Mouse (Mus musculus): ENCODE data around the gene Cys1. TPM values are rescaled to one million over a fixed set of nuclear protein-coding genes. Genes with fewer than 3 reads are reported as not detected.

Cys1 gene
- polyA plus RNA-seq, 1 experiment from 2014 or later, result 0.36 TPM

DNA sequence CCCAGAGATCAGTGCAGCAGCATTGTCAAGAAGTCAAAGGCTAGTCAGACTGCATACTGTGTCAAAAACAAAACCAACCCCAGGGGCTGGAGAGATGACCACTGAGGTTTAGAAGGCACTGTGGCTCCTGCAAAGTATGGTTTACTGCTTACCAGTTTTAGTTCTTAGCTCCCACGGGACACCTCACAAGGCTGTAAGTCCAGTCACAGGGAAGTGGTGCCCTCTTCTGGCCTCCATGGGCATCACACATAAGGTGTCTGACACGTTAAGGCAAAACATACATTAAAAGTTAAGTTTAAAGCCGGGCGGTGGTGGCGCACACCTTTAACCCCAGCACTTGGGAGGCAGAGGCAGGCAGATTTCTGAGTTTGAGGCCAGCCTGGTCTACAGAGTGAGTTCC is 29.1 kb upstream of the Cys1 start:
- H3K4me1 ChIP-seq (ENCODE audit: control insufficient read depth, insufficient read depth, low read length), result peaks cover 12% of the 10 kb centered on the region; the same call in 1 of the 2 replicates
- DNase-seq (ENCODE audit: low spot score), result peak; percentile 66
- H3K9ac ChIP-seq (ENCODE audit: low read length), result 0 out of 2 replicates have a peak overlapping the region, but pooled peaks have one; percentile 5
- H3K9me3 ChIP-seq (ENCODE audit: control insufficient read depth, low read length), result no peaks in the 10 kb centered on the region
- no peak overlapping the region; the same call in 1 of the 2 replicates for H3K27ac ChIP-seq (replicated peaks; ENCODE audit: low read depth, low read length)
- peak overlapping the region; percentile 66; the same call in 1 of the 2 replicates for H3K4me2 ChIP-seq (ENCODE audit: low read depth, severe bottlenecking)
- H3K36me3 ChIP-seq (ENCODE audit: control insufficient read depth, insufficient read depth, low read length), result peaks cover 20% of the 10 kb centered on the region
- H3K4me3 ChIP-seq (ENCODE audit: low read depth, low read length), result no peak overlapping the region
- ATAC-seq (ENCODE audit: insufficient number of reproducible peaks, low FRiP score, low TSS enrichment, low read depth), result no peak
- 70% methylated on average over 5 of the region's 5 CpGs for WGBS
- no peaks in the 10 kb centered on the region for H3K27me3 ChIP-seq (ENCODE audit: control insufficient read depth, insufficient read depth, low read length)

DNA sequence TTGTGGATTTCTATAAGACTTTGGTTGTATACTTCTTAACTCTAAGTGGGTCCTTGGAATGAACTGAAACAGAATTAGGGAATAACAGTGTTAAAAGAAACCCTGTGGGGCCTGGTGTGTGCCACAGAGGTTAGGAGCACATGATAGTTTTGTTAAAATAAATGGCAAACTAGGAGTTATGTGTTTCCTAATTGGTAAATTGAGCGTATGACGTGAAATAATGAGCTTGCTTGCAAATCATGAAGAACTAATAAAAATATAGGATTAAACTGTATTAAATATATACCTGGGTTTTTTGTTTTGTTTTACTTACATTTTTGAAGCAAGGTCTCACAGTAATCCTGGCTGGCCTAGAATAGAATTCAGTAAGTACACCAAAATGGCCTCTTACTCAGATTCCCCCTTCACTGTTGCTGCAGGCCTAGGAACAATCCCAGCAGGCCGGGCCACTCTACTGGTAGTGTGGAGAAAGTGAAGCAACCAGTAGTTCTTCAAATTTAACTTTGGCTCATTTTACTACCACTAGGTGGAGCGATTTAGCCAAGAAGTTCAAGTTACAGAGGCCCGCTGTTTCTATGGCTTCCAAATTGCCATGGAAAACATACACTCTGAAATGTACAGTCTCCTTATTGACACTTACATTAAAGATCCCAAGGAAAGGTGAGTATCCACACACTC is 28.4 kb upstream of the Cys1 start:
- peak overlapping the region; percentile 66 for H3K4me2 ChIP-seq (ENCODE audit: low read depth, severe bottlenecking)
- no peaks in the 10 kb centered on the region for H3K27me3 ChIP-seq (ENCODE audit: control insufficient read depth, insufficient read depth, low read length)
- H3K4me3 ChIP-seq (ENCODE audit: low read depth, low read length), result peak overlapping the region; percentile 90
- peaks cover 12% of the 10 kb centered on the region; the same call in 1 of the 2 replicates for H3K4me1 ChIP-seq (ENCODE audit: control insufficient read depth, insufficient read depth, low read length)
- DNase-seq (ENCODE audit: low spot score) (peak; percentile 76), ATAC-seq (ENCODE audit: insufficient number of reproducible peaks, low FRiP score, low TSS enrichment, low read depth) (no peak)
- no peak overlapping the region; the same call in 1 of the 2 replicates for H3K27ac ChIP-seq (replicated peaks; ENCODE audit: low read depth, low read length)
- peaks cover 20% of the 10 kb centered on the region for H3K36me3 ChIP-seq (ENCODE audit: control insufficient read depth, insufficient read depth, low read length)
- H3K9ac ChIP-seq (ENCODE audit: low read length), result peak overlapping the region; percentile 35; the same call in 1 of the 2 replicates
- 37% methylated on average over 5 of the region's 5 CpGs for WGBS
- no peaks in the 10 kb centered on the region for H3K9me3 ChIP-seq (ENCODE audit: control insufficient read depth, low read length)

DNA sequence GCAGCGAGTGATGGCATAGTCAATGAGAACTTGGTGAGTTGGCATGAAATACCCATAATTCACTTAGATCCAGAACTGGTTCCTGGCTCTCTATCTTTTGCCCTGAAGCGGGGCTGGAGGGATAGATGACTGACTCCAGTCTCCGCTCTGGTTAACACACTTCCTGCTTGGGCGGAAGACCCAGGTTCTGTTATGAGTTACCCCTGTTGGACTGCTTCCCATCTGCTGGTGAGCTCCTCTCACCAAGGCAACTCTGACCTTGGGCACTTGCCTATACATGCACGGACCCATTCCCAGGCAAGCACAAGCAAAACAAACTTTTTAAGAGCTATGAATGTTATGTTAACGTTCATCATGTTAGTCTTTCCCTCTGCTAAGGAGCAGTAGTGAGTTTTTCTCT is 27.8 kb upstream of the Cys1 start:
- H3K4me3 ChIP-seq (ENCODE audit: low read depth, low read length), result peak overlapping the region; percentile 90
- WGBS, result 23% methylated on average over 6 of the region's 6 CpGs
- H3K27me3 ChIP-seq (ENCODE audit: control insufficient read depth, insufficient read depth, low read length), result no peaks in the 10 kb centered on the region
- 0 out of 2 replicates have a peak overlapping the region, but pooled peaks have one; percentile 1 for H3K27ac ChIP-seq (replicated peaks; ENCODE audit: low read depth, low read length)
- H3K4me1 ChIP-seq (ENCODE audit: control insufficient read depth, insufficient read depth, low read length), result peaks cover 12% of the 10 kb centered on the region; the same call in 1 of the 2 replicates
- ATAC-seq (ENCODE audit: insufficient number of reproducible peaks, low FRiP score, low TSS enrichment, low read depth), result no peak
- DNase-seq (ENCODE audit: low spot score), result peak; percentile 54
- peak overlapping the region; percentile 97 for H3K9ac ChIP-seq (ENCODE audit: low read length)
- peaks cover 20% of the 10 kb centered on the region for H3K36me3 ChIP-seq (ENCODE audit: control insufficient read depth, insufficient read depth, low read length)
- H3K9me3 ChIP-seq (ENCODE audit: control insufficient read depth, low read length), result no peaks in the 10 kb centered on the region
- peak overlapping the region; percentile 66 for H3K4me2 ChIP-seq (ENCODE audit: low read depth, severe bottlenecking)

DNA sequence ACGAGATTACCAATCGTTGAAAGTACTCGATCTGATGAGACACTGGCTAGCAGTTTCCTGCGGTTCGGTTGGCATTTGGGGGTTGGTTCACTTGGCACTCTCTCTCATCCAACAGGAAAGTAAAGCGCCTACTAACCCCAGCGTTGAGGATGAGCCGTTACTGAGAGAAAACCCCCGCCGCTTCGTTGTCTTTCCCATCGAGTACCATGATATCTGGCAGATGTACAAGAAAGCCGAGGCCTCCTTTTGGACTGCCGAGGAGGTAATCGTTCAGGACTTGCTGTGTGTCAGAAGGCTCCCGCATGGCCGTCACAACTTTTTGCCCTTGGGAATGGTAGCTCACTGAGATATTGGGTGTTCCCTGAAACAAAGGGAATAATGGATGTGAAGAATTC is 27.2 kb upstream of the Cys1 start:
- peak overlapping the region; percentile 66 for H3K4me2 ChIP-seq (ENCODE audit: low read depth, severe bottlenecking)
- DNase-seq (ENCODE audit: low spot score) (no peak), ATAC-seq (ENCODE audit: insufficient number of reproducible peaks, low FRiP score, low TSS enrichment, low read depth) (no peak)
- peaks cover 20% of the 10 kb centered on the region for H3K36me3 ChIP-seq (ENCODE audit: control insufficient read depth, insufficient read depth, low read length)
- H3K4me3 ChIP-seq (ENCODE audit: low read depth, low read length), result peak overlapping the region; percentile 90
- H3K9me3 ChIP-seq (ENCODE audit: control insufficient read depth, low read length), result no peaks in the 10 kb centered on the region
- H3K9ac ChIP-seq (ENCODE audit: low read length), result peak overlapping the region; percentile 97
- no peaks in the 10 kb centered on the region for H3K27me3 ChIP-seq (ENCODE audit: control insufficient read depth, insufficient read depth, low read length)
- peaks cover 12% of the 10 kb centered on the region; the same call in 1 of the 2 replicates for H3K4me1 ChIP-seq (ENCODE audit: control insufficient read depth, insufficient read depth, low read length)
- 0 out of 2 replicates have a peak overlapping the region, but pooled peaks have one; percentile 1 for H3K27ac ChIP-seq (replicated peaks; ENCODE audit: low read depth, low read length)
- under 1% methylated on average over 17 of the region's 17 CpGs for WGBS

DNA sequence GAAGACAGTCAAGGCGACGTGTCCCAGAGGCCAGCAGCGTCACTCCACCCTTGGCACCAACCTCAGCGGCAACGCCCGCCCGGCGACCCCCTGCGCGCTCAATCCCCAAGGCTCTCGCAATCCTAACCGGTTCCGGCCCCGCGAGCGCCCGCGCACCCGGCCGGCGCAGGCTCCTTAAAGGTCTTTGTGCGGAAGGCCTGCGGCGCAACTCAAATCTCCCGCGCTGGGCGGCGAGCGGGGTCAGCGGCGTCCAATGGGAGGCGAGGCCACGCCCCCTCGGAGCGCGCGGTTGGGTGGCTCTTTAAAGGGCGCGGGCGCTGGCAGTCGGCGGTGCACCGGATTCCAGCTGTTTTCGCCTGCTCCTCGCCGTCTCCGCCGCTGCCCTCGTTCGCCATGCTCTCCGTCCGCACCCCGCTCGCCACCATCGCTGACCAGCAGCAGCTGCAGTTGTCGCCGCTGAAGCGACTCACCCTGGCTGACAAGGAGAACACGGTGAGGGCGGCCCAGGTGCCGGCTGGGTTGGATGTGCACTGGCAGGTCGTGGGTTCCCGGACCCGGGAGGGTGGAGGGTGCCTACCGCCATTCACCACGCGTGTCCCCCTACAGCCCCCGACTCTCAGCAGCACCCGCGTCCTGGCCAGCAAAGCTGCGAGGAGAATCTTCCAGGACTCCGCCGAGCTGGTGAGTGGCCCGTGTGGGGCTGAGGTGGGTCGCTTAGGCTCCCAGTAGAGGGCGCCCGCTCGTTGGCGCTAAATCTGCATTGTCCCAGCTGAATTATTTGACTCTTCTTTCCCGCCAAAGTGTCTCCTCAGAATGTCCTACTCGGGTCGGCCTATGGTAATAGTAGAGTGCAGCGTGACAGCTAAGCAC is 26.6 kb upstream of the Cys1 start, which contains the start of gene Rrm2:
Rrm2 (plus strand) TSS at position 288 of the 870 bp plus-strand sequence.
- WGBS, result under 1% methylated on average over 76 of the region's 83 CpGs
- peak within 1 kb of the TSS; percentile 97 for H3K9ac ChIP-seq (ENCODE audit: low read length)
- H3K27ac ChIP-seq (replicated peaks; ENCODE audit: low read depth, low read length), result peak within 1 kb of the TSS; percentile 80
- H3K4me2 ChIP-seq (ENCODE audit: low read depth, severe bottlenecking), result peak within 1 kb of the TSS; percentile 66
- H3K4me3 ChIP-seq (ENCODE audit: low read depth, low read length), result peak within 1 kb of the TSS; percentile 90
- ATAC-seq (ENCODE audit: insufficient number of reproducible peaks, low FRiP score, low TSS enrichment, low read depth) (peak; percentile 90), DNase-seq (ENCODE audit: low spot score) (peak; percentile 98)
- H3K9me3 ChIP-seq (ENCODE audit: control insufficient read depth, low read length), result no peaks in the 10 kb centered on the region
- no peaks in the 10 kb centered on the region for H3K27me3 ChIP-seq (ENCODE audit: control insufficient read depth, insufficient read depth, low read length)
- H3K36me3 ChIP-seq (ENCODE audit: control insufficient read depth, insufficient read depth, low read length), result peaks cover 20% of the 10 kb centered on the region
- peaks cover 12% of the 10 kb centered on the region; the same call in 1 of the 2 replicates for H3K4me1 ChIP-seq (ENCODE audit: control insufficient read depth, insufficient read depth, low read length)

DNA sequence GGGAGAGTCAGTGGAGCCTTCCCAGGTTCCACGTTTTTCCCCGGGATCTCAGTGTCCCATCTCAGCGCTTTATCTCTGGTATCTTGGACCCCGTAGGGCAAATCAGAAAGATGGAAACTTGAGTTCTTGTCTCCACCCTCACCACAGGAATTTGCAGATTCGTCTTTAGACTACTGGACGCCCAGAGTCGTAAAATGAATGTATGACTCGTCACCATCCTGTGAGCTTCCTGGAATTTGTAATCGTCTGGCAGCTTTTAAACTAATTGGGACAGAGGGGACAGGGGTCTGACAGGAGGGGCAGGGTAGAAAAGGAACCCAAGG is 25.8 kb upstream of the Cys1 start:
- DNase-seq (ENCODE audit: low spot score), result peak; percentile 43
- H3K36me3 ChIP-seq (ENCODE audit: control insufficient read depth, insufficient read depth, low read length), result peaks cover 17% of the 10 kb centered on the region
- peak overlapping the region; percentile 80; the same call in 1 of the 2 replicates for H3K27ac ChIP-seq (replicated peaks; ENCODE audit: low read depth, low read length)
- peak overlapping the region; percentile 90 for H3K4me3 ChIP-seq (ENCODE audit: low read depth, low read length)
- 0% methylated on average over 9 of the region's 9 CpGs for WGBS
- peak overlapping the region; percentile 66 for H3K4me2 ChIP-seq (ENCODE audit: low read depth, severe bottlenecking)
- H3K9ac ChIP-seq (ENCODE audit: low read length), result peak overlapping the region; percentile 97
- H3K27me3 ChIP-seq (ENCODE audit: control insufficient read depth, insufficient read depth, low read length), result no peaks in the 10 kb centered on the region
- peaks cover 12% of the 10 kb centered on the region; the same call in 1 of the 2 replicates for H3K4me1 ChIP-seq (ENCODE audit: control insufficient read depth, insufficient read depth, low read length)
- no peak for ATAC-seq (ENCODE audit: insufficient number of reproducible peaks, low FRiP score, low TSS enrichment, low read depth)
- H3K9me3 ChIP-seq (ENCODE audit: control insufficient read depth, low read length), result no peaks in the 10 kb centered on the region

DNA sequence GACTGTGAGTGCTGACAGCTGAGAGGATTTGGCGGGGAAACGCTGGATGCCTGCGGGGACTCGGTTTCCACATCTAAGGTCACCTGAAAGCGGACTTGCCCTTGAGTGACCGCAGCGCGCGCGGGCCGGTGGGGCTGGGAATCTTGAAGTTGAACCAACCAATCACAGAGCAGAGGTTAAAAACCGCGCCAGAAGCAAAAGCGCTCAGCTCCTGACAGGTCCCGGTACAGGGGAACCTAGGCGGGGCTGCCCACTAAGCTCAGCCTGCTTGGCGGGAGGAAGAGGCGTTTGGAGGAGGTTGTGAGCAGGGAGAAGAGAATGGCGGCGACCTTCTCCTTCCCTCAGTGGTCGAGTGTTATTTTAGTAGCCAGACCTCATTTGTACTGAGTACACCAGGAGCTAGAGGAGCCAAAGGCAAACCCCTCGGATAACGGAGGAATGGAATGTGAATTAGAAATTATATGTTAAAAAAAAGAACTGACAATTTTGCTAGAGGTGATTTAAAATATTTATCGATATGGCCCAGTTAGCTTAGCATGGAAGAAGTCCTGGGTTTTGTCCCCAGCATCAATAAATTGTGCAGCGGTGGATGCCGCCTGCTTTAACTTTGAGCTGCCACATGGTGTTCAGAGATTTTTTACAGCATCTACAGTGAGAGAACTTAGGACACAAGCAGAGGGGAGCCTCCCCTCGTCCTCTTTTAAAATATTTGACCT is 25.3 kb upstream of the Cys1 start:
- DNase-seq (ENCODE audit: low spot score), result peak; percentile 83
- ATAC-seq (ENCODE audit: insufficient number of reproducible peaks, low FRiP score, low TSS enrichment, low read depth), result 0 out of 2 replicates have a peak, but pooled peaks have one; percentile 12
- H3K9ac ChIP-seq (ENCODE audit: low read length), result peak overlapping the region; percentile 97
- under 1% methylated on average over 27 of the region's 27 CpGs for WGBS
- peak overlapping the region; percentile 90 for H3K4me3 ChIP-seq (ENCODE audit: low read depth, low read length)
- peaks cover 13% of the 10 kb centered on the region; the same call in 1 of the 2 replicates for H3K36me3 ChIP-seq (ENCODE audit: control insufficient read depth, insufficient read depth, low read length)
- peak overlapping the region; percentile 66 for H3K4me2 ChIP-seq (ENCODE audit: low read depth, severe bottlenecking)
- H3K4me1 ChIP-seq (ENCODE audit: control insufficient read depth, insufficient read depth, low read length), result peaks cover 12% of the 10 kb centered on the region; the same call in 1 of the 2 replicates
- no peaks in the 10 kb centered on the region for H3K27me3 ChIP-seq (ENCODE audit: control insufficient read depth, insufficient read depth, low read length)
- peak overlapping the region; percentile 80; the same call in 1 of the 2 replicates for H3K27ac ChIP-seq (replicated peaks; ENCODE audit: low read depth, low read length)
- no peaks in the 10 kb centered on the region for H3K9me3 ChIP-seq (ENCODE audit: control insufficient read depth, low read length)
